Mouse (Mus musculus) kidney, adult 2 months (tissue): Measurements from ENCODE around the gene Rps16.

Source experiments
- CTCF ChIP-seq: fragments of 200-500 bp; conservative IDR thresholded peaks from 2 replicates; pipeline ENCODE4 v1.5.1; 2011; ENCODE audit warnings: low read depth, mild to moderate bottlenecking, control low read depth, low read length, moderate library complexity, mixed read lengths; ENCODE audit not compliant: insufficient read depth, insufficient read length
- POLR2A ChIP-seq: fragments of 200-500 bp; IDR thresholded peaks from one replicate; pipeline ENCODE4 v1.6.1; 2011; ENCODE audit warnings: low read depth, low read length, control low read depth

DNA sequence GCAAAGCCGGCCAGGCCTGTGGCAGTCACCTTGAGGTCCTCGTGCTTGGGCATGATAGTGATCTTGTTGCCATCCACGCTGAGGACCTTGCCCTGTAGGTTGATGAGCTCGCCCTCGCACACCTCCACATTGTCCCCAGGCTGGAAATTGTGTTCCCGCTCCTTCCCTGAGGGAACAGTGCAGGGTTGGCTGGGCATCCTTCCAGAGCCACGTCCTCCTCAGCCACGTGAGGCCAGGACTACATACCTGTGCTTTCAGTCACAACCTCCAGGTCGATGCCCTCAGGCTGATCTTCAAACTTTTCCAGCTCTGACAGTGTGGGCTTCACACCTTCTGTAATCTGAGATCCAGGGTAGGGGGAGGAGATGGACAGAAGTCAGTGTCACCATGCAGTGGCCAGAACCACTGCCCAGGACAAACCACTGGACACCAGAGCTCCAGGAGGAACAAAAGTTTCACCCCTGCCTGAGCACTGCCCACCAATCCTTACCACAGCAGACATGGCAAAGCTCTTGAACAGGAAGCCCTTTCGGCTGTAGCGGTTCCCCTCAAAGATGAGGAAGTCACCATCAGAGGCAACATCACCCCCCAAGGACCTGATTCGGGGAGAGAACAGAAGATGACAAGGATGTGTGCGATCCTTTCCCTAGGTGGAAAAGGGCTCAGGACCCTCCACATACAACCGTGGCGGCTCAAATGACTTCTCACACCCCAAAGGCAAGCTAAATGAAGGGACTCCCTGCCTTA lies 28.3 kb upstream of the Rps16 start:
- TF ChIP-seq CTCF (no peak), POLR2A (no peak)
